Mouse (Mus musculus) lung, adult 2 months (tissue): ENCODE data around the gene Bsg.

Source experiments
- CTCF ChIP-seq: fragments of 200-500 bp; IDR thresholded peaks from 2 replicates; pipeline ENCODE4 v1.5.1; 2011; ENCODE audit warnings: mild to moderate bottlenecking, low read length, control low read depth; ENCODE audit not compliant: insufficient read depth
- POLR2A ChIP-seq: fragments of 200-500 bp; IDR thresholded peaks from 2 replicates; pipeline ENCODE4 v1.6.1; 2011; ENCODE audit warnings: low read depth, mild to moderate bottlenecking, control low read depth, low read length, borderline replicate concordance; ENCODE audit errors: extremely low read depth

DNA sequence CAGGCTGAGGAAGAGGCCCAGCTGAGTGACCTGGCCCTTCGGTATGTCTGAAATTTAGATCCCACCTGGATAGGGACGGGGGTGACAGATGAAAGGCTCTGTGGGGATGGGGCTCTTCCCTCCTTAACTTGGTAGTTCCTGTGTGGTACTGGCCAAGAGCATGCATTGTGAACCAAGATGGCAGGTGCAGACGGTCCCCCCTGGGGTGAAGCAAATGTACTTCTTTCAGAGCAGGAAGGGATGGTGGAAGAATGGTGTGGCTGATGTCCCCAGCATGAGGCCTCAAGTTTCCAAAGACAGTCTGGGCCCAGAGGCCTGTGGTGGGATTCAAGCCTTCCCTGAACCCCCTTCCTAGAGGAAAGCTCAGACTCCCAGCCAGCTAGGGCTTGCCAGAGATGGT lies 51.6 kb downstream of the Bsg start:
- no peak for TF ChIP-seq CTCF
- TF ChIP-seq POLR2A, result no peak
